Mouse (Mus musculus) intestine, postnatal 0 days (tissue): Measurements from ENCODE around the gene Gm43552. TPM values are rescaled to one million over a fixed set of nuclear protein-coding genes. Genes with fewer than 3 reads are reported as not detected.

ENCODE experiments used
- ATAC-seq: fragments of 200-750 bp; cut with Nextera tagmentation; 2 replicates; pipeline ENCODE4 v1.8.0; 2017; ENCODE audit warnings: mild to moderate bottlenecking, moderate TSS enrichment, moderate library complexity
- H3K27ac ChIP-seq: fragments of 300-500 bp; sonication (generic); 2 replicates; pipeline ENCODE4 v1.5.1; 2014; ENCODE audit warnings: mild to moderate bottlenecking, low read depth, low read length, moderate library complexity
- H3K27me3 ChIP-seq: fragments of 300-500 bp; sonication (generic); replicated peaks from 2 replicates; pipeline ENCODE4 v1.6.1; 2014; ENCODE audit warnings: low read length, mixed read lengths; ENCODE audit not compliant: control insufficient read depth, insufficient read depth
- H3K36me3 ChIP-seq: fragments of 300-500 bp; sonication (generic); 2 replicates; pipeline ENCODE4 v1.6.1; 2014; ENCODE audit warnings: mild to moderate bottlenecking, moderate library complexity; ENCODE audit not compliant: control insufficient read depth, insufficient read depth
- H3K4me1 ChIP-seq: fragments of 300-500 bp; sonication (generic); replicated peaks from 2 replicates; pipeline ENCODE4 v1.6.1; 2014; ENCODE audit warnings: antibody characterized with exemption, low read length, mixed read lengths; ENCODE audit not compliant: control insufficient read depth, insufficient read depth
- H3K4me2 ChIP-seq: fragments of 300-500 bp; sonication (generic); replicated peaks from 2 replicates; pipeline ENCODE4 v1.6.1; 2014; ENCODE audit warnings: low read depth, mild to moderate bottlenecking, moderate library complexity
- H3K4me3 ChIP-seq: fragments of 300-500 bp; sonication (generic); 2 replicates; pipeline ENCODE4 v1.5.1; 2014; ENCODE audit warnings: low read depth, low read length
- H3K9ac ChIP-seq: fragments of 300-500 bp; sonication (generic); 2 replicates; pipeline ENCODE4 v1.6.1; 2014; ENCODE audit warnings: mild to moderate bottlenecking, low read depth, low read length
- H3K9me3 ChIP-seq: fragments of 300-500 bp; sonication (generic); 2 replicates; pipeline ENCODE4 v1.6.1; 2016; ENCODE audit warnings: mixed run types; ENCODE audit not compliant: control insufficient read depth
- CTCF ChIP-seq: sonication (generic); IDR thresholded peaks from 2 replicates; pipeline ENCODE4 v1.5.1; 2016; ENCODE audit warnings: low read depth, mild to moderate bottlenecking, control low read depth, antibody characterized with exemption, moderate library complexity
- WGBS: fragments of 180-500 bp; shearing (Covaris S2); extraction: QIAGEN DNeasy Blood & Tissue Kit; methylation state at CpG from one replicate; pipeline ENCODE4 v1.1.7; 2014; 5-methylcytosine and 5-hydroxymethylcytosine counted together
- polyA plus RNA-seq: library from polyadenylated mRNA; unstranded; fragments of >200 nt; fragmentation: Nextera tagmentation; extraction: Ambion mirVana; gene quantifications from 2 replicates; pipeline ENCODE4 v1.2.1, GENCODE M21; 2015

The Gm43552 gene
- polyA plus RNA-seq, 1 experiment from 2014 or later: not detected

- H3K4me2 ChIP-seq: no peak overlapping the region
- TF ChIP-seq CTCF: no peak
- no peak overlapping the region for H3K4me3 ChIP-seq
- peak overlapping the region; percentile 57; the same call in 1 of the 2 replicates for H3K27ac ChIP-seq
- WGBS: 54% methylated on average over 5 of the region's 5 CpGs
- H3K9ac ChIP-seq: no peak overlapping the region
- no peaks in the 10 kb centered on the region for H3K9me3 ChIP-seq
- peaks cover 33% of the 10 kb centered on the region for H3K36me3 ChIP-seq
- H3K4me1 ChIP-seq: no peaks in the 10 kb centered on the region
- H3K27me3 ChIP-seq: no peaks in the 10 kb centered on the region
- ATAC-seq: no peak
Measured at GRCm38 (mm10) chr5:65425251-65425650, 67.4 kb downstream of the Gm43552 start.

DNA sequence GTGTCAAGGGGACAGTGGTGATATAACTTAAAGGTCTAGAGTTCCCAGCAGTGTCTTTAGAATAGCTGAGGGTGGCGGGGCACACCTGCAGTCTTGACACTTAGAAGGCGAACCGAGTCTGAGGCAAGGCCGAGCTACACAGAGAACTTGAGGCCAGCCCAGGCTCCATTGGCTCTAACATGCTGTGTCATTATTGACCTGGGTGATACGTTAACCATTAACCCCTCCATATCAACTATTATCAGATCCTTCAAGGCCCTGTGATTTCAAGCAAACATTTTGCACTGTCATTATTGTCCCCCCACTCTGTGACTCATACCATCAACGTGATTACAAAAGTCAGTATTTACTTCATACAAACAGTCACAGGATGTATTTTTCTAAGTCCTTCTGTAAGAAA, 68.4 kb downstream of the Gm43552 start:
- Histone ChIP-seq H3K4me3 (no peak overlapping the region), H3K27me3 (no peaks in the 10 kb centered on the region), H3K9me3 (no peaks in the 10 kb centered on the region), H3K9ac (no peak overlapping the region), H3K4me2 (no peak overlapping the region), H3K4me1 (no peaks in the 10 kb centered on the region), H3K27ac (peak overlapping the region; percentile 15; the same call in 1 of the 2 replicates), H3K36me3 (peaks cover 36% of the 10 kb centered on the region)
- 38% methylated on average over 6 of the region's 6 CpGs for WGBS
- ATAC-seq: peak; percentile 81
- peak; percentile 23; the same call in 1 of the 2 replicates for TF ChIP-seq CTCF

DNA sequence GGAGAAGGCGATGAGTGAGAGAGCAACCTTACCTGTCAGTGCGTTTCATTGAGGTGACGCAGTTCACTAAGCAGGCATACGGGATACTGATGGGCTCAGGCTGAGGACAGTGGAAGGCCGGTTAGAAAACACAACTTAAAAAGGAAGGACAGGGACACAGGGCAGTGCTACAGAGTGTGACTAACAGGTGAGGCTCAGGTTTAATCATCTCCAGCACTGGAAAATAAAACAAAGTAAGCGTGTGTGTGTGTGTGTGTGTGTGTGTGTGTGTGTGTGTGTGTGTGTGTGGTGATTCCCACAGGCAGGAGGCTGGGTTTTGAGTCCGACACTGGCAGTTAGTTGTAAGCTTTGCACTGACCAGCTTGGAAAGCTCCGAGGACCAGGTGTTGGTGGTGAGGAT, 69.8 kb downstream of the Gm43552 start:
- no peak overlapping the region for H3K4me3 ChIP-seq
- WGBS: 90% methylated on average over 8 of the region's 8 CpGs
- no peak overlapping the region for H3K4me2 ChIP-seq
- H3K36me3 ChIP-seq: peaks cover 45% of the 10 kb centered on the region
- no peak overlapping the region for H3K9ac ChIP-seq
- H3K27me3 ChIP-seq: no peaks in the 10 kb centered on the region
- ATAC-seq: no peak
- no peaks in the 10 kb centered on the region for H3K4me1 ChIP-seq
- H3K27ac ChIP-seq: peak overlapping the region; percentile 21; the same call in 1 of the 2 replicates
- H3K9me3 ChIP-seq: no peaks in the 10 kb centered on the region
- no peak for TF ChIP-seq CTCF

DNA sequence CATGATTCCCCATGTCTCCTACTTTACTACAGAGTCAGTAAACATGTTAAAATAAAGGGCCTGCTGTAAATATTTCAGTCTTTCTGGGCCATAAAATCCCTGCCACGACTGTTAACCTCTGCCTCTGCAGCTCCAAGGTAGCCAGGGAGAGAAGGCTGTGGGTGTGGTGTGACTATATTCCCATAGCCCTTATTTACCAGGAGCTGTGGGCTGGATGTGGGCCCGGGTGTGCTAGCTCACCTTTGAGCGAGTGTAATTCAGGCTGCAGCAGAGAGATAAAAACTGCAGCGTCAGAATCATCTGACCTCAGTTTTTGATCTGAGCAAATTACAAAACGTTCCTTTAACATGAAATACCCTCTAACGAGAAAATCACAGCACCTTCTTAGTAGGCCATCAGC, 71.8 kb downstream of the Gm43552 start:
- 36% methylated on average over 6 of the region's 6 CpGs for WGBS
- no peak overlapping the region for H3K4me2 ChIP-seq

DNA sequence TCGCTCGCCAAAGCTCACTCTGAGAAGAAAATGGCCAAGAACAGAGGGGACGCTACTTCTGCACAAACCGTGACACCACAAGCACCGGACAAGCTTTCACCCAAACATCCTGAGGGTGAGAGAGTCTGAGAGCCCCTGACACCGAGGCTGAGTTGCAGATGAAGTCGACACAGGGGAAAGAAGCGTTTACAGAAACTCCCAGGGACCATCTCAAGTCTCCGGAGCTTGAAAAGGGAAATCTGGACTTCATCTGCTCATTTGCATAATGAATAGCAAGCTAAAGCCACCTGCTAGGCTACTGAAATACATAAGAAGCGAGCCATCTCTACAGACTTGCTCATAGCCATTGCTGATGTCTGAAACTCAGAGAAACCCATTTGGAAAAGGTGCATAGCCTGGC, 73.5 kb downstream of the Gm43552 start:
- Histone ChIP-seq H3K36me3 (peaks cover 59% of the 10 kb centered on the region), H3K9ac (no peak overlapping the region), H3K4me3 (no peak overlapping the region), H3K4me1 (no peaks in the 10 kb centered on the region), H3K4me2 (no peak overlapping the region), H3K27ac (no peak overlapping the region), H3K9me3 (no peaks in the 10 kb centered on the region), H3K27me3 (no peaks in the 10 kb centered on the region)
- 91% methylated on average over 10 of the region's 10 CpGs for WGBS
- ATAC-seq: no peak
- TF ChIP-seq CTCF: no peak

More for the DNA sequence above, 71.8 kb downstream of the Gm43552 start:
- Histone ChIP-seq H3K9ac (no peak overlapping the region), H3K27me3 (no peaks in the 10 kb centered on the region), H3K4me3 (no peak overlapping the region), H3K27ac (peak overlapping the region; percentile 67), H3K36me3 (peaks cover 61% of the 10 kb centered on the region), H3K4me1 (no peaks in the 10 kb centered on the region), H3K9me3 (no peaks in the 10 kb centered on the region)
- ATAC-seq: peak; percentile 74
- TF ChIP-seq CTCF: no peak

GRCm38 (mm10) chr5:65415653-65416458, 76.8 kb downstream of the Gm43552 start:
- ATAC-seq: peak; percentile 31; the same call in 1 of the 2 replicates
- Histone ChIP-seq H3K9me3 (no peaks in the 10 kb centered on the region), H3K36me3 (peaks cover 48% of the 10 kb centered on the region), H3K4me1 (no peaks in the 10 kb centered on the region), H3K27me3 (no peaks in the 10 kb centered on the region), H3K27ac (peak overlapping the region; percentile 36), H3K4me3 (no peak overlapping the region), H3K9ac (no peak overlapping the region), H3K4me2 (no peak overlapping the region)
- 38% methylated on average over 26 of the region's 26 CpGs for WGBS
- TF ChIP-seq CTCF: peak; percentile 35; the same call in 1 of the 2 replicates
